Mouse (Mus musculus) hindbrain, embryonic 16.5 days (tissue): ENCODE data around the gene Ephb6. TPM values are rescaled to one million over a fixed set of nuclear protein-coding genes. Genes with fewer than 3 reads are reported as not detected.

Source experiments
- ATAC-seq: fragments of 200-750 bp; cut with Nextera tagmentation; 2 replicates; pipeline ENCODE4 v1.8.0; 2017; ENCODE audit warnings: moderate TSS enrichment, moderate library complexity
- H3K27ac ChIP-seq: fragments of 300-500 bp; sonication (generic); 2 replicates; pipeline ENCODE4 v1.5.1; 2014; ENCODE audit warnings: low read depth, mild to moderate bottlenecking, control low read depth, low read length, moderate library complexity
- H3K27me3 ChIP-seq: fragments of 300-500 bp; sonication (generic); replicated peaks from 2 replicates; pipeline ENCODE4 v1.6.1; 2014; ENCODE audit warnings: low read length; ENCODE audit not compliant: control insufficient read depth, insufficient read depth
- H3K36me3 ChIP-seq: fragments of 300-500 bp; sonication (generic); 2 replicates; pipeline ENCODE4 v1.6.1; 2014; ENCODE audit warnings: mild to moderate bottlenecking, low read length, moderate library complexity, mixed read lengths; ENCODE audit not compliant: control insufficient read depth, insufficient read depth
- H3K4me1 ChIP-seq: fragments of 300-500 bp; sonication (generic); 2 replicates; pipeline ENCODE4 v1.6.1; 2014; ENCODE audit warnings: low read depth, low read length; ENCODE audit not compliant: control insufficient read depth, insufficient read depth
- H3K4me2 ChIP-seq: fragments of 300-500 bp; sonication (generic); 2 replicates; pipeline ENCODE4 v1.6.1; 2014; ENCODE audit warnings: mild to moderate bottlenecking, low read length, control low read depth, moderate library complexity
- H3K4me3 ChIP-seq: fragments of 300-500 bp; sonication (generic); 2 replicates; pipeline ENCODE4 v1.5.1; 2014; ENCODE audit warnings: mild to moderate bottlenecking, low read length, control low read depth, moderate library complexity
- H3K9ac ChIP-seq: fragments of 300-500 bp; sonication (generic); 2 replicates; pipeline ENCODE4 v1.6.1; 2014; ENCODE audit warnings: low read depth, mild to moderate bottlenecking, control low read depth, low read length, moderate library complexity
- H3K9me3 ChIP-seq: fragments of 300-500 bp; sonication (generic); 2 replicates; pipeline ENCODE4 v1.6.1; 2014; ENCODE audit warnings: mild to moderate bottlenecking, low read length, moderate library complexity; ENCODE audit not compliant: control insufficient read depth
- WGBS: fragments of 180-500 bp; shearing (Covaris S2); extraction: QIAGEN DNeasy Blood & Tissue Kit; methylation state at CpG from one replicate; pipeline ENCODE4 v1.1.7; 2014; 5-methylcytosine and 5-hydroxymethylcytosine counted together
- polyA plus RNA-seq: library from polyadenylated mRNA; unstranded; fragments of >200 nt; fragmentation: Nextera tagmentation; extraction: Ambion mirVana; gene quantifications from 2 replicates; pipeline ENCODE4 v1.2.1, GENCODE M21; 2015

The Ephb6 gene
- polyA plus RNA-seq, 1 experiment from 2014 or later, result 39.4 TPM

GRCm38 (mm10) chr6:41566965-41567364, 38.3 kb upstream of the Ephb6 start:
- Histone ChIP-seq H3K9me3 (no peaks in the 10 kb centered on the region), H3K27me3 (no peaks in the 10 kb centered on the region), H3K4me3 (no peak overlapping the region), H3K4me1 (no peaks in the 10 kb centered on the region), H3K4me2 (no peak overlapping the region), H3K27ac (no peak overlapping the region), H3K9ac (no peak overlapping the region), H3K36me3 (no peaks in the 10 kb centered on the region)
- no peak for ATAC-seq
- 90% methylated on average over 4 of the region's 4 CpGs for WGBS

- H3K27me3 ChIP-seq, result no peaks in the 10 kb centered on the region
These were observed 36.2 kb upstream of the Ephb6 start for GRCm38 (mm10) chr6:41569078-41569477.

GRCm38 (mm10) chr6:41576526-41577097, 28.7 kb upstream of the Ephb6 start:
- 0 out of 2 replicates have a peak, but pooled peaks have one; percentile 18 for ATAC-seq

More at GRCm38 (mm10) chr6:41569078-41569477, 36.2 kb upstream of the Ephb6 start:
- H3K4me3 ChIP-seq, result no peak overlapping the region
- no peaks in the 10 kb centered on the region for H3K9me3 ChIP-seq
- no peaks in the 10 kb centered on the region for H3K36me3 ChIP-seq
- H3K4me1 ChIP-seq, result no peaks in the 10 kb centered on the region
- no peak overlapping the region for H3K4me2 ChIP-seq
- 58% methylated on average over 3 of the region's 3 CpGs for WGBS
- H3K27ac ChIP-seq, result no peak overlapping the region
- ATAC-seq, result no peak
- no peak overlapping the region for H3K9ac ChIP-seq

GRCm38 (mm10) chr6:41577297-41577696, 28.0 kb upstream of the Ephb6 start:
- ATAC-seq, result peak; percentile 90
- no peaks in the 10 kb centered on the region for H3K4me1 ChIP-seq
- 38% methylated on average over 5 of the region's 5 CpGs for WGBS

More at GRCm38 (mm10) chr6:41576526-41577097, 28.7 kb upstream of the Ephb6 start:
- WGBS, result 56% methylated on average over 5 of the region's 5 CpGs
- no peaks in the 10 kb centered on the region for H3K36me3 ChIP-seq
- H3K9me3 ChIP-seq, result no peaks in the 10 kb centered on the region
- no peak overlapping the region for H3K27ac ChIP-seq
- no peaks in the 10 kb centered on the region for H3K27me3 ChIP-seq
- no peak overlapping the region for H3K4me3 ChIP-seq
- H3K4me2 ChIP-seq, result no peak overlapping the region
- H3K9ac ChIP-seq, result no peak overlapping the region
- no peaks in the 10 kb centered on the region for H3K4me1 ChIP-seq

GRCm38 (mm10) chr6:41581295-41581694, 24.0 kb upstream of the Ephb6 start:
- ATAC-seq, result no peak
- no peak overlapping the region for H3K27ac ChIP-seq
- no peak overlapping the region for H3K4me3 ChIP-seq
- no peaks in the 10 kb centered on the region for H3K4me1 ChIP-seq
- H3K9ac ChIP-seq, result no peak overlapping the region
- 63% methylated on average over 7 of the region's 7 CpGs for WGBS
- H3K4me2 ChIP-seq, result no peak overlapping the region
- H3K27me3 ChIP-seq, result no peaks in the 10 kb centered on the region
- no peaks in the 10 kb centered on the region for H3K36me3 ChIP-seq
- no peaks in the 10 kb centered on the region for H3K9me3 ChIP-seq

More at GRCm38 (mm10) chr6:41577297-41577696, 28.0 kb upstream of the Ephb6 start:
- H3K4me3 ChIP-seq, result no peak overlapping the region
- H3K27ac ChIP-seq, result no peak overlapping the region
- no peak overlapping the region for H3K4me2 ChIP-seq
- H3K9me3 ChIP-seq, result no peaks in the 10 kb centered on the region
- no peaks in the 10 kb centered on the region for H3K36me3 ChIP-seq
- H3K27me3 ChIP-seq, result no peaks in the 10 kb centered on the region
- no peak overlapping the region for H3K9ac ChIP-seq

GRCm38 (mm10) chr6:41582189-41582588, 23.1 kb upstream of the Ephb6 start:
- ATAC-seq, result no peak
- H3K4me2 ChIP-seq, result no peak overlapping the region
- no peak overlapping the region for H3K4me3 ChIP-seq
- H3K27ac ChIP-seq, result no peak overlapping the region
- no peaks in the 10 kb centered on the region for H3K36me3 ChIP-seq
- no peaks in the 10 kb centered on the region for H3K4me1 ChIP-seq
- H3K27me3 ChIP-seq, result no peaks in the 10 kb centered on the region
- WGBS, result 87% methylated on average over 1 of the region's 1 CpGs
- no peak overlapping the region for H3K9ac ChIP-seq
- no peaks in the 10 kb centered on the region for H3K9me3 ChIP-seq

GRCm38 (mm10) chr6:41604401-41605050, 756 bp upstream of the Ephb6 start:
- 1% methylated on average over 23 of the region's 23 CpGs for WGBS
- H3K9me3 ChIP-seq, result no peaks in the 10 kb centered on the region
- peak overlapping the region; percentile 86 for H3K27ac ChIP-seq
- peak overlapping the region; percentile 78 for H3K4me2 ChIP-seq
- peak overlapping the region; percentile 68 for H3K4me3 ChIP-seq
- peaks cover 17% of the 10 kb centered on the region for H3K4me1 ChIP-seq
- no peaks in the 10 kb centered on the region for H3K36me3 ChIP-seq
- H3K27me3 ChIP-seq, result no peaks in the 10 kb centered on the region
- peak overlapping the region; percentile 83 for H3K9ac ChIP-seq
- ATAC-seq, result peak; percentile 77

GRCm38 (mm10) chr6:41605794-41606104, 467 bp downstream of the Ephb6 start:
- peak overlapping the region; percentile 78 for H3K4me2 ChIP-seq
- H3K4me1 ChIP-seq, result peaks cover 17% of the 10 kb centered on the region
- no peaks in the 10 kb centered on the region for H3K36me3 ChIP-seq
- H3K4me3 ChIP-seq, result peak overlapping the region; percentile 68
- no peaks in the 10 kb centered on the region for H3K27me3 ChIP-seq
- 1% methylated on average over 7 of the region's 7 CpGs for WGBS
- peak; percentile 55 for ATAC-seq
- H3K27ac ChIP-seq, result peak overlapping the region; percentile 86
- no peaks in the 10 kb centered on the region for H3K9me3 ChIP-seq
- peak overlapping the region; percentile 83 for H3K9ac ChIP-seq

GRCm38 (mm10) chr6:41606214-41606613, 932 bp downstream of the Ephb6 start:
- peak overlapping the region; percentile 68 for H3K4me3 ChIP-seq
- no peaks in the 10 kb centered on the region for H3K36me3 ChIP-seq
- H3K9me3 ChIP-seq, result no peaks in the 10 kb centered on the region
- WGBS, result 0% methylated on average over 4 of the region's 4 CpGs
- no peak overlapping the region; the same call in 1 of the 2 replicates for H3K27ac ChIP-seq
- peak; percentile 16 for ATAC-seq
- peak overlapping the region; percentile 83 for H3K9ac ChIP-seq
- H3K4me1 ChIP-seq, result peaks cover 17% of the 10 kb centered on the region
- H3K4me2 ChIP-seq, result peak overlapping the region; percentile 78
- H3K27me3 ChIP-seq, result no peaks in the 10 kb centered on the region
